ENCODE assay signal across 9 mouse cellular contexts in the genomic region with DNA sequence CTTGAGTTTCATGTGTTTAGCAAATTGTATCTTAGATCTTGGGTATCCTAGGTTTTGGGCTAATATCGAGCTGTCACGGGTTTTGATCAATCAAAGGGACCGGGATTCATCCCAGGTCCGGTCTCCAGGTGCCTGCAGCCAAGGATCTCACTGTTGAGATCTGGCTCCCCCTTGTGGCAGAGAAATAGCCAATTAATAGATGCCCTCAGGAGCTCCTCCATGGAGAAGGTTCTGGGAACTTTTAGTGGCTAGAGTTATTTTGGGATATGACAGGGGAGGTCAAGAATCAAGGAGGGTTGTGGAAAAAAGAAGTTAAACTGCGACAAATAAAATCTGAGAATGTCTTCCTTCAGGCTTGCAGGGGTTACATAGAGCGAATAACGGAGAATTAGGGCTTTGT. TPM values are rescaled to one million over a fixed set of nuclear protein-coding genes. Genes with fewer than 3 reads are reported as not detected.
A peak's percentile ranks its signal among the peaks of the same experiment; 100 is the strongest.
DNase-seq lines count a peak whose midpoint lies in the region; ATAC-seq and TF ChIP-seq lines count a peak whose summit lies in the region.
"Had no signal": no experiment of that assay in that cellular context is flagged by ENCODE, and none has a peak within 500 bp of the region (broad histone marks: within the 10 kb centered on the region; RNA-seq: fewer than 3 reads in every experiment).

No protein-coding gene starts in this region.

- no peak overlapping the region for H3K27ac ChIP-seq in heart, embryonic 11.5 days (ENCODE audit: low read depth, low read length)
- no peak overlapping the region for H3K27ac ChIP-seq in layer of hippocampus, adult 2 months
- H3K27ac ChIP-seq in testis, adult 2 months (ENCODE audit: control insufficient read depth, insufficient read depth, low read depth, low read length): no peak overlapping the region

- H3K4me2 ChIP-seq in heart, embryonic 11.5 days: no peak overlapping the region

- TF ChIP-seq POLR2A in testis, adult 2 months (IDR thresholded peaks at IDR 0.05; ENCODE audit: control insufficient read depth, low read depth, low read length): no peak

- TF ChIP-seq CTCF in layer of hippocampus, adult 2 months (conservative IDR thresholded peaks at IDR 0.05): peak; percentile 85
- TF ChIP-seq CTCF in testis, adult 2 months (IDR thresholded peaks at IDR 0.05; ENCODE audit: control insufficient read depth, insufficient read depth, insufficient replicate concordance, low read depth, low read length): peak; percentile 30; the same call in 1 of the 2 replicates

- DNase-seq in heart, adult 11 months: peak; percentile 94
- DNase-seq in MN1 (ENCODE audit: low spot score): peak; percentile 76
- peak; percentile 53 for DNase-seq in cerebellum, adult 9-11 months
- DNase-seq in gastrocnemius, postnatal 25 days: peak; percentile 17
- DNase-seq in layer of hippocampus, adult 2 months (ENCODE audit: low spot score in 2 of 2): peak; percentile 60 to 76
- DNase-seq in mesoderm, embryonic 11.5 days (ENCODE audit: low read depth, low spot score): peak; percentile 70

- H3K4me1 ChIP-seq in heart, embryonic 11.5 days (ENCODE audit: control insufficient read depth, insufficient read depth, low read length): no peaks in the 10 kb centered on the region
- no peaks in the 10 kb centered on the region for H3K4me1 ChIP-seq in testis, adult 2 months (ENCODE audit: control insufficient read depth, insufficient read depth, low read length)
- H3K4me1 ChIP-seq: megakaryocyte, embryonic 14.5 days had no signal

- H3K4me3 ChIP-seq in heart, embryonic 11.5 days (ENCODE audit: low read depth, low read length): no peak overlapping the region
- no peak overlapping the region for H3K4me3 ChIP-seq in layer of hippocampus, adult 2 months
- H3K4me3 ChIP-seq in testis, adult 2 months (ENCODE audit: control insufficient read depth, low read depth, low read length): no peak overlapping the region
- H3K4me3 ChIP-seq: megakaryocyte, embryonic 14.5 days had no signal

- H3K36me3 ChIP-seq in heart, embryonic 11.5 days (ENCODE audit: control insufficient read depth, insufficient read depth, low read length): no peaks in the 10 kb centered on the region
- H3K36me3 ChIP-seq in testis, adult 2 months (ENCODE audit: control insufficient read depth, insufficient read depth, low read length): no peaks in the 10 kb centered on the region

- H3K9ac ChIP-seq in heart, embryonic 11.5 days (ENCODE audit: low read depth, low read length): no peak overlapping the region

- H3K9me3 ChIP-seq in heart, embryonic 11.5 days (replicated peaks; ENCODE audit: control insufficient read depth, low read length): no peaks in the 10 kb centered on the region

- H3K27me3 ChIP-seq in heart, embryonic 11.5 days (ENCODE audit: control insufficient read depth, insufficient read depth, low read length): no peaks in the 10 kb centered on the region
- H3K27me3 ChIP-seq in testis, adult 2 months (ENCODE audit: control insufficient read depth, insufficient read depth, low read length): no peaks in the 10 kb centered on the region

- WGBS in heart, embryonic 11.5 days (ENCODE audit: insufficient replicate concordance): 32% methylated on average over 7 of the region's 7 CpGs

- ATAC-seq in heart, embryonic 11.5 days (replicated peaks; ENCODE audit: insufficient number of reproducible peaks, low FRiP score, low TSS enrichment): no peak

RNA-seq across cellular contexts. Expression of gene Gckr, which starts 31.0 kb away (rescaled TPM):
- polyA plus RNA-seq in heart, embryonic 11.5 days (2014; fragmentation: Nextera tagmentation; extraction: Ambion mirVana): 0.51 and 0.60 TPM in 2 replicates
- total RNA-seq in gastrocnemius, postnatal 25 days (2021): not detected
- not detected for total RNA-seq in layer of hippocampus, adult 2 months (2021)
- 0.53 and 0.55 TPM in 2 replicates for polyA plus RNA-seq in testis, adult 2 months (2012; rRNA removed)

RNA-seq across cellular contexts. Expression of gene Fndc4, which starts 32.4 kb away (rescaled TPM):
- 22.3 and 28.5 TPM in 2 replicates for polyA plus RNA-seq in heart, embryonic 11.5 days (2014; fragmentation: Nextera tagmentation; extraction: Ambion mirVana)
- total RNA-seq in gastrocnemius, postnatal 25 days (2021): 1 to 10 TPM; 1.5 to 3.1 TPM
- total RNA-seq in layer of hippocampus, adult 2 months (2021): 100 to 1,000 TPM; 180 to 215 TPM
- 1.4 and 2.0 TPM in 2 replicates for polyA plus RNA-seq in testis, adult 2 months (2012; rRNA removed)

RNA-seq across cellular contexts. Expression of gene Ift172, which starts 37.3 kb away (rescaled TPM):
- 22.7 and 30.7 TPM in 2 replicates for polyA plus RNA-seq in heart, embryonic 11.5 days (2014; fragmentation: Nextera tagmentation; extraction: Ambion mirVana)
- 10 to 100 TPM; 21.0 to 24.4 TPM for total RNA-seq in gastrocnemius, postnatal 25 days (2021)
- total RNA-seq in layer of hippocampus, adult 2 months (2021): 10 to 100 TPM; 80.9 to 96.8 TPM
- polyA plus RNA-seq in testis, adult 2 months (2012; rRNA removed): 439 and 454 TPM in 2 replicates

Comparison
In these comparisons a context has a peak if more than half of its experiments do, and no peak if none do; other contexts are left out.
1. DNase-seq: peak in every context shown above with its lines; median percentile 94 in heart, adult 11 months; 76 in MN1; 70 in mesoderm, embryonic 11.5 days; 68 in layer of hippocampus, adult 2 months; 53 in cerebellum, adult 9-11 months; 17 in gastrocnemius, postnatal 25 days.
2. RNA of gene Fndc4, which starts 32.4 kb away (total RNA-seq): 180 to 215 TPM in layer of hippocampus, adult 2 months; 1.5 to 3.1 TPM in gastrocnemius, postnatal 25 days; every median in the first group is over 10 times any median in the second.